Mouse (Mus musculus) kidney, postnatal 4 days (tissue): ENCODE measurements around the gene Sat2.

Experiments used
- DNase-seq, 2 experiments: peaks; one replicate each; pipeline ENCODE4 v3.0.0; 2021; ENCODE audit warnings: mixed read lengths in 2 of 2

Gene Sat2

GRCm38 (mm10) chr11:69672211-69672706 is 50.4 kb downstream of the Sat2 start, which contains the start of gene Eif4a1:
Gene Eif4a1, minus strand, starts transcription at chr11:69672423.
- DNase-seq = peak; percentile 100
